21 mouse cellular contexts compared by ENCODE assay signal in genomic region chr19:4517483-4517882, GRCm38 (mm10). TPM values are rescaled to one million over a fixed set of nuclear protein-coding genes. Genes with fewer than 3 reads are reported as not detected.
A peak's percentile ranks its signal among the peaks of the same experiment; 100 is the strongest.
DNase-seq lines count a peak whose midpoint lies in the region; ATAC-seq and TF ChIP-seq lines count a peak whose summit lies in the region.
"Had no signal": no experiment of that assay in that cellular context is flagged by ENCODE, and none has a peak within 500 bp of the region (broad histone marks: within the 10 kb centered on the region; RNA-seq: fewer than 3 reads in every experiment).

No protein-coding gene starts in this region.

- ATAC-seq in erythroid progenitor cell, adult 5-6 weeks (replicated peaks; ENCODE audit: low FRiP score, poor library complexity, severe bottlenecking): peak; percentile 17; the same call in 1 of the 2 replicates
- no peak for ATAC-seq in midbrain, embryonic 15.5 days (replicated peaks)
- ATAC-seq: forebrain, postnatal 0 days; inflammation-experienced regulatory T-cells, adult 6 months had no signal

- peak; percentile 46 to 63 for DNase-seq in gastrocnemius, adult 8-10 months (ENCODE audit: low spot score in 2 of 2)
- no peak for DNase-seq in gastrocnemius, postnatal 10 days
- no peak for DNase-seq in ES-E14 (ENCODE audit: low read depth, low spot score)
- DNase-seq in adrenal gland, postnatal 36 days: peak; percentile 66 to 73
- no peak for DNase-seq in left cerebral cortex, postnatal 4 days
- DNase-seq: cerebellum, adult 18-20 months; forebrain, postnatal 0 days; liver; right cerebral cortex, postnatal 25 days had no signal

- H3K36me3 ChIP-seq in ES-E14 (ENCODE audit: control insufficient read depth, insufficient read depth, low read length, poor library complexity, severe bottlenecking): no peaks in the 10 kb centered on the region
- H3K36me3 ChIP-seq in midbrain, embryonic 15.5 days (replicated peaks): no peaks in the 10 kb centered on the region
- H3K36me3 ChIP-seq: heart, embryonic 15.5 days; hindbrain, embryonic 10.5 days; lung, embryonic 15.5 days; neural tube, embryonic 12.5 days had no signal

- in situ Hi-C loops in ES-E14 (cut with MboI; ENCODE audit: low sequenced_read_pairs in 2 of 2, unreplicated experiment in 2 of 2): no loop called here

- intact Hi-C loops in left cerebral cortex, postnatal 4 days (cut with DNase I): no loop called here

- no peaks in the 10 kb centered on the region for H3K9me3 ChIP-seq in ES-E14 (ENCODE audit: control insufficient read depth, insufficient read depth, low read depth, low read length)
- H3K9me3 ChIP-seq in midbrain, embryonic 15.5 days: no peaks in the 10 kb centered on the region
- H3K9me3 ChIP-seq: heart, embryonic 15.5 days; hindbrain, embryonic 10.5 days; lung, embryonic 15.5 days; neural tube, embryonic 12.5 days had no signal

- H3K4me2 ChIP-seq in midbrain, embryonic 15.5 days: no peak overlapping the region
- H3K4me2 ChIP-seq: heart, embryonic 15.5 days; lung, embryonic 15.5 days; neural tube, embryonic 12.5 days had no signal

- no peaks in the 10 kb centered on the region for H3K27me3 ChIP-seq in midbrain, embryonic 15.5 days (replicated peaks)
- H3K27me3 ChIP-seq: heart, embryonic 15.5 days; lung, embryonic 15.5 days; neural tube, embryonic 12.5 days had no signal

- H3K27ac ChIP-seq in ES-E14 (ENCODE audit: insufficient read depth, low read depth, low read length, poor library complexity, severe bottlenecking): no peak overlapping the region
- no peak overlapping the region for H3K27ac ChIP-seq in midbrain, embryonic 15.5 days
- H3K27ac ChIP-seq: heart, embryonic 15.5 days; hindbrain, embryonic 10.5 days; kidney, postnatal 0 days; lung, embryonic 15.5 days; neural tube, embryonic 12.5 days had no signal

- WGBS in midbrain, embryonic 15.5 days: 81% methylated on average over 1 of the region's 1 CpGs

- H3K4me1 ChIP-seq in ES-E14 (ENCODE audit: control insufficient read depth in 2 of 2, insufficient read depth in 2 of 2, low read length in 2 of 2, poor library complexity in 1 of 2): no peaks in the 10 kb centered on the region
- H3K4me1 ChIP-seq in midbrain, embryonic 15.5 days: 0 out of 2 replicates have a peak, but pooled peaks cover 7% of the 10 kb centered on the region
- H3K4me1 ChIP-seq: hindbrain, embryonic 10.5 days had no signal

- H3K4me3 ChIP-seq in ES-E14 (ENCODE audit: insufficient read depth in 1 of 2, low read depth in 1 of 2, low read length in 2 of 2, poor library complexity in 1 of 2, severe bottlenecking in 1 of 2): no peak overlapping the region
- H3K4me3 ChIP-seq in midbrain, embryonic 15.5 days: no peak overlapping the region
- H3K4me3 ChIP-seq: heart, embryonic 15.5 days; hindbrain, embryonic 10.5 days; lung, embryonic 15.5 days; neural tube, embryonic 12.5 days had no signal

- no peak overlapping the region for H3K9ac ChIP-seq in ES-E14 (ENCODE audit: insufficient read depth, low read depth, low read length, poor library complexity, severe bottlenecking)
- H3K9ac ChIP-seq in midbrain, embryonic 15.5 days: no peak overlapping the region
- H3K9ac ChIP-seq: forebrain, postnatal 0 days; heart, embryonic 15.5 days; lung, embryonic 15.5 days; neural tube, embryonic 12.5 days had no signal

TF ChIP-seq in ES-E14, 5 proteins besides CTCF, POLR2A, EP300 and RAD21:
- TF ChIP-seq MAFK (IDR thresholded peaks at IDR 0.05; ENCODE audit: insufficient read depth, low read depth, low read length): 0 out of 2 replicates have a peak, but pooled peaks have one; percentile 56
- TF ChIP-seq HCFC1 (IDR thresholded peaks at IDR 0.05; ENCODE audit: borderline replicate concordance, insufficient read depth, low read length): no peak
- TF ChIP-seq ZNF384 (IDR thresholded peaks at IDR 0.05; ENCODE audit: low read depth, low read length): no peak
- no peak for TF ChIP-seq ZC3H11A (IDR thresholded peaks at IDR 0.05; ENCODE audit: borderline replicate concordance, low read depth, low read length)

RNA-seq across cellular contexts. Expression of gene Pcx, which starts 7.2 kb away (rescaled TPM):
- total RNA-seq in gastrocnemius, adult 8-10 months (2022): 100 to 1,000 TPM in 2 of 4 experiments, 10 to 100 TPM in 2; 60.2 to 229 (median 114) TPM
- total RNA-seq in gastrocnemius, postnatal 10 days (2021): 10 to 100 TPM; 12.7 to 18.1 TPM
- 35.6 and 44.6 TPM in 2 replicates for total RNA-seq in ES-E14 (2012; rRNA removed)
- 100 to 1,000 TPM; 683 to 762 TPM for total RNA-seq in adrenal gland, postnatal 36 days (2021)
- total RNA-seq in erythroid progenitor cell, adult 5-6 weeks (2015; ENCODE audit: low replicate concordance): 21.6 and 42.8 TPM in 2 replicates
- total RNA-seq in erythroid progenitor cell, adult 5-6 weeks (2017; ENCODE audit: low replicate concordance): 40.8 and 44.3 TPM in 2 replicates
- 26.6 and 30.5 TPM in 2 replicates for polyA plus RNA-seq in midbrain, embryonic 15.5 days (2015; fragmentation: Nextera tagmentation; extraction: Ambion mirVana)
- total RNA-seq in left cerebral cortex, postnatal 4 days (2021): 10 to 100 TPM; 42.6 to 44.2 TPM

RNA-seq across cellular contexts. Expression of gene 2010003K11Rik, which starts 19.1 kb away (rescaled TPM):
- under 1 TPM in 3 of 4 experiments, not detected in 1; 0.22 to 0.25 (median 0.24) TPM for total RNA-seq in gastrocnemius, adult 8-10 months (2022)
- not detected for total RNA-seq in gastrocnemius, postnatal 10 days (2021)
- total RNA-seq in ES-E14 (2012; rRNA removed): not detected in 2 replicates
- total RNA-seq in adrenal gland, postnatal 36 days (2021): 10 to 100 TPM; 25.2 to 36.9 TPM
- not detected in 2 replicates for total RNA-seq in erythroid progenitor cell, adult 5-6 weeks (2015; ENCODE audit: low replicate concordance)
- not detected in 2 replicates for total RNA-seq in erythroid progenitor cell, adult 5-6 weeks (2017; ENCODE audit: low replicate concordance)
- polyA plus RNA-seq in midbrain, embryonic 15.5 days (2015; fragmentation: Nextera tagmentation; extraction: Ambion mirVana): not detected in 2 replicates
- not detected for total RNA-seq in left cerebral cortex, postnatal 4 days (2021)
- total RNA-seq: forebrain, postnatal 0 days; granulocyte monocyte progenitor cell, adult 5-6 weeks; left cerebral cortex, postnatal 14 days; megakaryocyte progenitor cell, adult 5-6 weeks had no signal
- polyA plus RNA-seq: brain, embryonic 14.5 days; forebrain, postnatal 0 days; heart, embryonic 15.5 days; inflammation-experienced regulatory T-cells, adult 6 months; lung, embryonic 15.5 days; neural tube, embryonic 12.5 days had no signal

RNA-seq across cellular contexts. Expression of gene Syt12, which starts 40.2 kb away (rescaled TPM):
- total RNA-seq in gastrocnemius, adult 8-10 months (2022): 1 to 10 TPM; 1.8 to 4.7 (median 2.2) TPM
- total RNA-seq in gastrocnemius, postnatal 10 days (2021): 1 to 10 TPM; 1.2 to 1.7 TPM
- 0.58 and 1.1 TPM in 2 replicates for total RNA-seq in ES-E14 (2012; rRNA removed)
- 10 to 100 TPM; 66.1 to 69.9 TPM for total RNA-seq in adrenal gland, postnatal 36 days (2021)
- not detected in 2 replicates for total RNA-seq in erythroid progenitor cell, adult 5-6 weeks (2015; ENCODE audit: low replicate concordance)
- not detected in 2 replicates for total RNA-seq in erythroid progenitor cell, adult 5-6 weeks (2017; ENCODE audit: low replicate concordance)
- polyA plus RNA-seq in midbrain, embryonic 15.5 days (2015; fragmentation: Nextera tagmentation; extraction: Ambion mirVana): 3.6 and 4.3 TPM in 2 replicates
- total RNA-seq in left cerebral cortex, postnatal 4 days (2021): 1 to 10 TPM; 4.4 to 5.3 TPM
- total RNA-seq: granulocyte monocyte progenitor cell, adult 5-6 weeks; megakaryocyte progenitor cell, adult 5-6 weeks had no signal

Comparison
In these comparisons a context has a peak if more than half of its experiments do, and no peak if none do; other contexts are left out.
1. DNase-seq: peak in gastrocnemius, adult 8-10 months (2 of 2) and adrenal gland, postnatal 36 days (2 of 2); none in gastrocnemius, postnatal 10 days (single experiment), ES-E14 (single experiment) and left cerebral cortex, postnatal 4 days (single experiment).
2. RNA of gene 2010003K11Rik, which starts 19.1 kb away (total RNA-seq): 25.2 to 36.9 TPM in adrenal gland, postnatal 36 days; 0.22 to 0.25 TPM in gastrocnemius, adult 8-10 months, not detected in ES-E14, not detected in left cerebral cortex, postnatal 4 days, not detected in gastrocnemius, postnatal 10 days and not detected in erythroid progenitor cell, adult 5-6 weeks; every median in the first group is over 10 times any median in the second.
3. RNA of gene Syt12, which starts 40.2 kb away (total RNA-seq): 66.1 to 69.9 TPM in adrenal gland, postnatal 36 days; 4.4 to 5.3 TPM in left cerebral cortex, postnatal 4 days, 1.8 to 4.7 TPM in gastrocnemius, adult 8-10 months, 1.2 to 1.7 TPM in gastrocnemius, postnatal 10 days, 0.58 to 1.1 TPM in ES-E14 and not detected in erythroid progenitor cell, adult 5-6 weeks; every median in the first group is over 10 times any median in the second.